Mouse (Mus musculus): ENCODE measurements at regions not wholly inside any gene's neighbourhood (a gene's known extent, or its start where the extent isn't known, plus 50 kb on each side); places are given as distances from the start of the nearest gene placed in this dataset.

DNA sequence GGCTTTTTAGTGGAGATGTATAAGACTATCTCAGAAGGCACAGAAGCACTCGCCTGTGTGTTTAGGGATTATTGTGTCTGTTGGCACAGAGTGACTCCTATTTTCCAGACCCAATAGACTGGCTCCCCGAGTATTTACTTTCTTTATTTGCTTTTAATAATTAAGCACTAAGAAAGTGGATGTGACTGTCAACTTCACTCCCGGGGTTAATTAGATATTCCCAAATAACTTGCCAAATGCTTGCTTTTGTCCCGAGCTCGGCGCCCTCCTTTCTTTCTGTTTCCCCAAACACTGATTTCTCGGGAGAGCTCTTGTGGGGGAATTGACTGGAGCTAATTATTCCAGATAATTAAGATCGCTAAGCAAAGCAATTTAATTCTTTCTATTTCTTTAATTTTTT lies 60.1 kb upstream of the Camk1g start:
- no peak for DNase-seq (ENCODE audit: low spot score)
- Histone ChIP-seq H3K4me1 (ENCODE audit: insufficient read depth, low read depth, low read length) (no peaks in the 10 kb centered on the region), H3K4me3 (ENCODE audit: low read depth, low read length) (no peak overlapping the region), H3K36me3 (replicated peaks) (no peaks in the 10 kb centered on the region), H3K27me3 (ENCODE audit: insufficient read depth, low read length) (no peaks in the 10 kb centered on the region), H3K9me3 (replicated peaks) (no peaks in the 10 kb centered on the region)
- no peak for ATAC-seq (ENCODE audit: extremely low read depth, insufficient number of reproducible peaks, low FRiP score, poor library complexity, severe bottlenecking)
- no peak for TF ChIP-seq CTCF (IDR thresholded peaks at IDR 0.05; ENCODE audit: low read depth, low read length)
- TF ChIP-seq TAL1 (conservative IDR thresholded peaks at IDR 0.05; ENCODE audit: low read depth, low read length): no peak
- TF ChIP-seq GATA1 (IDR thresholded peaks at IDR 0.05; ENCODE audit: borderline replicate concordance, low read length): no peak
- no peak for TF ChIP-seq POLR2AphosphoS5 (IDR thresholded peaks at IDR 0.05; ENCODE audit: insufficient replicate concordance, low read depth, low read length)
- no peak for TF ChIP-seq GATA2 (IDR thresholded peaks at IDR 0.05; ENCODE audit: borderline replicate concordance, low read depth, low read length)

DNA sequence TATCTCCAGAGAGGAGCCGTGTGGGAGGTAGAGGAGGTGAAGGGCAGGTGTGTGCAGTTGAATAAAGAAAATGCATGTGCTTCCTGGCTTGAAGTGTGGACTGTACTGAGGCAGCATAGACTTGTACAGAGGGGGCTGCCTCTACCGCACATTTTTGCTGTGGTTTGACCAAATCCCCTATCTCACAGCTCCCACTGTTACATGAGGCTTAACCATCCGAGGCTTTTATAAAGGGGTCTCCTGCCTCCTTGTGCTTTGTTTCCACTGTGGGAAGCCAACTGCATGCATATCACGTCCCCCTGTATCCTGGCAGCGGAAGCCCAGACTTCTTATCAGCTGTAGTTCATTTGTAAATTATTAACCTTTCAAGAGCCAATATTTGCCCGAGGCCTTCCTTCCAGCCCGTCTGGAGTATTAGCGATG lies 53.6 kb upstream of the Camk1g start:
- ATAC-seq (ENCODE audit: extremely low read depth, insufficient number of reproducible peaks, low FRiP score, poor library complexity, severe bottlenecking) (no peak), DNase-seq (ENCODE audit: low spot score) (no peak)
- Histone ChIP-seq H3K4me1 (ENCODE audit: insufficient read depth, low read depth, low read length) (no peaks in the 10 kb centered on the region), H3K36me3 (replicated peaks) (no peaks in the 10 kb centered on the region), H3K4me3 (ENCODE audit: low read depth, low read length) (no peak overlapping the region), H3K9me3 (replicated peaks) (no peaks in the 10 kb centered on the region), H3K27me3 (ENCODE audit: insufficient read depth, low read length) (peaks cover 6% of the 10 kb centered on the region)
- TF ChIP-seq GATA2 (IDR thresholded peaks at IDR 0.05; ENCODE audit: borderline replicate concordance, low read depth, low read length) (no peak), TAL1 (conservative IDR thresholded peaks at IDR 0.05; ENCODE audit: low read depth, low read length) (no peak), GATA1 (IDR thresholded peaks at IDR 0.05; ENCODE audit: borderline replicate concordance, low read length) (no peak), CTCF (IDR thresholded peaks at IDR 0.05; ENCODE audit: low read depth, low read length) (no peak), POLR2AphosphoS5 (IDR thresholded peaks at IDR 0.05; ENCODE audit: insufficient replicate concordance, low read depth, low read length) (no peak)

DNA sequence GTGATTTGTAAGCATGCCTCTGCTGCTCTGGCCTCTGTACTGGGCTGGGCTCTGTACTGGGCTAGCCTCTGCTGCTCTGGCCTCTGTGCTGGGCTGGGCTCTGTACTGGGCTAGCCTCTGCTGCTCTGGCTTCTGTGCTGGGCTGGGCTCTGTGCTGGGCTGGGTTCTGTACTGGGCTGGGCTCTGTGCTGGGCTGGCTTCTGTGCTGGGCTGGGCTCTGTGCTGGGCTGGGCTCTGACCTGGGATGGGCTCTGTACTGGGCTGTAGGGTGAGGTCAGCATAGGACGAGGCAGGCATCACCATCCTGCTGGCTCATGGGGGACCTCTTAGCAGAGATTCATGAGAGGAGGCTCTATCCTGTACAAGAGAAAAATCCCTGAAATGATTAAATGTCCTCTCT lies 52.8 kb upstream of the Camk1g start:
- Histone ChIP-seq H3K4me3 (ENCODE audit: low read depth, low read length) (no peak overlapping the region), H3K27me3 (ENCODE audit: insufficient read depth, low read length) (peaks cover 6% of the 10 kb centered on the region), H3K36me3 (replicated peaks) (no peaks in the 10 kb centered on the region), H3K9me3 (replicated peaks) (no peaks in the 10 kb centered on the region), H3K4me1 (ENCODE audit: insufficient read depth, low read depth, low read length) (no peaks in the 10 kb centered on the region)
- ATAC-seq (ENCODE audit: extremely low read depth, insufficient number of reproducible peaks, low FRiP score, poor library complexity, severe bottlenecking) (no peak), DNase-seq (ENCODE audit: low spot score) (no peak)
- TF ChIP-seq POLR2AphosphoS5 (IDR thresholded peaks at IDR 0.05; ENCODE audit: insufficient replicate concordance, low read depth, low read length) (no peak), GATA2 (IDR thresholded peaks at IDR 0.05; ENCODE audit: borderline replicate concordance, low read depth, low read length) (no peak), GATA1 (IDR thresholded peaks at IDR 0.05; ENCODE audit: borderline replicate concordance, low read length) (no peak), CTCF (IDR thresholded peaks at IDR 0.05; ENCODE audit: low read depth, low read length) (no peak), TAL1 (conservative IDR thresholded peaks at IDR 0.05; ENCODE audit: low read depth, low read length) (no peak)

DNA sequence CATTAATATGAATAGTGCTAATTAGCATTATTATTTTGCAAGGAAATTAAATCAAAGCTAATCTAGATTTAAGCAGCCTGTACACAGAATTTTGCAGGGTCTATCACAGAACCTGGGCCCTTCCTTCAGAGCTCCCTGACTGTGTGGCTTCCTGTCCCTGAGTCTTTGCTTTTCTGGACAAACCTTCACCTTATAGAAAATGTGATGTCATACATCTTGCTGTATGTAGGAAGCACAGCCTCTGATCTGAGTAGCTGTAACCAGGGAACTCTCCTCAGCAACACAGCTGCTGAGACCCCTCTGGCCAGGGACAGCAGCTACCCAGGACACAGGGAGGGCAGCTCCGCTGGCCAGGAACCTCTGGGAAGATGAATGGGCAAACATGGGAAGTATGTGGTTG lies 51.7 kb upstream of the Camk1g start:
- no peak for ATAC-seq (ENCODE audit: extremely low read depth, insufficient number of reproducible peaks, low FRiP score, poor library complexity, severe bottlenecking)
- no peaks in the 10 kb centered on the region for H3K4me1 ChIP-seq (ENCODE audit: insufficient read depth, low read depth, low read length)
- H3K9me3 ChIP-seq (replicated peaks): no peaks in the 10 kb centered on the region
- peaks cover 6% of the 10 kb centered on the region for H3K27me3 ChIP-seq (ENCODE audit: insufficient read depth, low read length)
- H3K36me3 ChIP-seq (replicated peaks): no peaks in the 10 kb centered on the region
- H3K4me3 ChIP-seq (ENCODE audit: low read depth, low read length): no peak overlapping the region
- DNase-seq (ENCODE audit: low spot score): no peak
- TF ChIP-seq GATA2 (IDR thresholded peaks at IDR 0.05; ENCODE audit: borderline replicate concordance, low read depth, low read length) (no peak), TAL1 (conservative IDR thresholded peaks at IDR 0.05; ENCODE audit: low read depth, low read length) (no peak), POLR2AphosphoS5 (IDR thresholded peaks at IDR 0.05; ENCODE audit: insufficient replicate concordance, low read depth, low read length) (no peak), CTCF (IDR thresholded peaks at IDR 0.05; ENCODE audit: low read depth, low read length) (no peak), GATA1 (IDR thresholded peaks at IDR 0.05; ENCODE audit: borderline replicate concordance, low read length) (no peak)

DNA sequence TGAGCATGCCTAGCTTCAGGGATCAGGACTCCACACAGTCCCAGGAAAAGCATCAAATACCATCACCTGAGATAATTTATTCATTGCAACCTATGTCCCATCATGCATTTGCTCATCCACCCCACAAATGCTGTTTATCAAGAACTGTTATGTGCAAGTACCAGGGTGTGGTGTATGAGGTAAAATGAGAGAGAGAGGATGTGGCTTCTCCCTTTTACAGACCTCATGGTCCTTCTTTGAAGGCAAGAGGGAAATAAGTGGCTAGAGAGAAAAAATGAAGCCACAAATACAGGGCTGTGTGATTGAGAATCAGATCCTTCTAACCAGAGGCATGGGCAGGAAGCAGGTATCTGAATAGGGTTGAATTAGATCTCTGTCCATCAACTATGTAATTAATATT lies 51.3 kb upstream of the Camk1g start:
- H3K27me3 ChIP-seq (ENCODE audit: insufficient read depth, low read length): peaks cover 6% of the 10 kb centered on the region
- H3K36me3 ChIP-seq (replicated peaks): no peaks in the 10 kb centered on the region
- no peaks in the 10 kb centered on the region for H3K9me3 ChIP-seq (replicated peaks)
- DNase-seq (ENCODE audit: low spot score) (no peak), ATAC-seq (ENCODE audit: extremely low read depth, insufficient number of reproducible peaks, low FRiP score, poor library complexity, severe bottlenecking) (no peak)
- H3K4me1 ChIP-seq (ENCODE audit: insufficient read depth, low read depth, low read length): no peaks in the 10 kb centered on the region
- no peak overlapping the region for H3K4me3 ChIP-seq (ENCODE audit: low read depth, low read length)
- no peak for TF ChIP-seq TAL1 (conservative IDR thresholded peaks at IDR 0.05; ENCODE audit: low read depth, low read length)
- TF ChIP-seq POLR2AphosphoS5 (IDR thresholded peaks at IDR 0.05; ENCODE audit: insufficient replicate concordance, low read depth, low read length): no peak
- TF ChIP-seq GATA2 (IDR thresholded peaks at IDR 0.05; ENCODE audit: borderline replicate concordance, low read depth, low read length): no peak
- TF ChIP-seq CTCF (IDR thresholded peaks at IDR 0.05; ENCODE audit: low read depth, low read length): no peak
- TF ChIP-seq GATA1 (IDR thresholded peaks at IDR 0.05; ENCODE audit: borderline replicate concordance, low read length): no peak
